Mouse (Mus musculus): ENCODE data around the gene Ust.

DNA sequence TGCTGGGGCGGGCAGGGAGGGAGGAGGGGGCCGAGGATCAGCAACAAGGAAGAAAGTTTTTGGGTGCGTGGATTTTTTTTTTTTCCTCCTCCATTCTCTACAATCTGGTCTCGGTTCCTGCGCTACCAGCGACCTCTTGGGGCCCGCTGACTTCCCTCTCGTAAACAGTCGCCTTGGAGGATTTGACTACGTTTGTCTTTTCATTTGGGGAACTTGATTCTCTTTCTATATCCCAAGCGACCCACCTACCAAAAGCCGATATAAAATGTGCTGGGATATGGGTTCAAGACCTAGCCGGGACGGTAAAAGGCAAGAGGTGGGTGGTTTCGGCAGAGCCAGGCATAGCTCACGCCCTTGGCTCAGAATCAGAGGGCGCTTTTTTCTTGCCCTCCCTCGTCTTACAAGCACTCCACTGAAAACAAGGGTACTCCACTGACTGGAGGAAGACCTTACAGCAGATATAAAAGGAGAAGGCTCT is 428 bp upstream of the Ust start:
- TF ChIP-seq CTCF (conservative IDR thresholded peaks at IDR 0.05; ENCODE audit: insufficient read depth, insufficient read length, low read depth, low read length) (no peak; the same call in 1 of the 2 replicates), POLR2A (IDR thresholded peaks at IDR 0.05; ENCODE audit: low read depth, low read length) (no peak)
